Mouse (Mus musculus): ENCODE data around the gene Asxl2. TPM values are rescaled to one million over a fixed set of nuclear protein-coding genes. Genes with fewer than 3 reads are reported as not detected.

Asxl2 gene
- 18.3 and 18.6 TPM in 2 replicates for total RNA-seq (2014; rRNA removed)
- 3.7 and 4.2 TPM in 2 replicates for polyA plus RNA-seq (2012; rRNA removed)

DNA sequence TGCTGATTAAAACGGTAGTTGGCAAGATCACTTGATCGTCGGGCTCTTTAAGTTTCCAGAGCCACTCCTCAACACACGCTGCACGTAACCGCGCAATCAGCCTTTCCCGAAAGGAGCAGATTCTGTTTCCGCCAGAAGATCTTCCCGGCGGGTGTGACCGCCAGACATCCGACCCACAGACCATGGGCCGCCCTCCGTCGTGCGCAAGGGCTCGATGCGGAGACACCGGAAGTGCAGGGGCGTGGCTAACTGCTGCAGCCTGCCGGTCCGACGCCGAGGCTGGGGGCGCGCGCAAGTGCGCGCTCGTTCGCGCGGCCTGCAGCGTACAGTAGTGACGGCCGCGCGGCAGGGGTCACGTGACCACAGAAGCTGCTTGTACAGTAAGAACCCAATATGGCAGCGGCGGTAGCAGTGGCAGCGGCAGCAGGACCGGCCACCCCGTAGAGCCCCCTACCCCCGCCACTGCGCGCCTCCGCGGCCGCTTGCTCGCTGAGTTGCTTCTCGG lies at the start of gene Asxl2:
Gene Asxl2 (plus strand): TSS at position 328 of the 505 bp plus-strand sequence.
- H3K79me2 ChIP-seq (ENCODE audit: control insufficient read depth, insufficient read depth, low read length) = peaks cover 11% of the 10 kb centered on the region; the same call in 1 of the 2 replicates
- H3K36me3 ChIP-seq (ENCODE audit: control insufficient read depth, insufficient read depth, low read length) = peaks cover 2% of the 10 kb centered on the region; the same call in 1 of the 2 replicates
- peak within 1 kb of the TSS; percentile 85 for H3K27ac ChIP-seq (replicated peaks; ENCODE audit: insufficient read depth, low read depth, low read length)
- H3K27me3 ChIP-seq (ENCODE audit: control insufficient read depth, insufficient read depth, low read length) = no peaks in the 10 kb centered on the region
- peaks cover 24% of the 10 kb centered on the region for H3K4me1 ChIP-seq (ENCODE audit: control insufficient read depth, insufficient read depth, low read length)
- DNase-seq (ENCODE audit: extremely low read depth, low read depth, low spot score) = peak; percentile 97
- peak within 1 kb of the TSS; percentile 97 for H3K4me3 ChIP-seq (ENCODE audit: insufficient read depth, low read depth, low read length)
- H3K9ac ChIP-seq (ENCODE audit: low read depth, low read length) = peak within 1 kb of the TSS; percentile 94
- WGBS = under 1% methylated on average over 53 of the region's 53 CpGs
- TF ChIP-seq POLR2A (IDR thresholded peaks at IDR 0.05; ENCODE audit: extremely low read depth, insufficient read depth, low read length) = peak; percentile 62; the same call in 1 of the 2 replicates
- TF ChIP-seq CTCF (IDR thresholded peaks at IDR 0.05; ENCODE audit: low read depth, low read length) = no peak

DNA sequence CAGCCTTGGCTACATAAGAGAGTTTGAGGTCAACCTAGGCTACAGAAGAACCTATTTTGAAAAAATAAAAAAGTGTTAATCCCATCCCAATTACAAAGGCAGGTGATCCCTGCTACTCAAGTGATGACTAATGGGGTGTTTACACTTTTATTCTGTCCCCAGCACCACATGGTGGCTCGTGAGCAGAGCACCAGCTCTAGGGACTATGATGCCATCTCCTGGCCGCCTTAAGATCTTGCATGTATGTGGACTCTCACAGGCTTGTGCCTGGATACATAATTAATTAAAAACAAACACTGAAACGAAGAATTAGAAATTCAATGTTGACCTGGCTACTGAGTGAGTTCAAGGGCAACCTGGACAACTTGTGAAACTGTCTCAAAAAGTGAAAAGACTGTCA lies 49.5 kb upstream of the Asxl2 start:
- Histone ChIP-seq H3K4me1 (ENCODE audit: control insufficient read depth, insufficient read depth, low read length) (no peaks in the 10 kb centered on the region), H3K36me3 (ENCODE audit: control insufficient read depth, insufficient read depth, low read length) (no peaks in the 10 kb centered on the region), H3K27me3 (ENCODE audit: control insufficient read depth, insufficient read depth, low read length) (no peaks in the 10 kb centered on the region), H3K27ac (replicated peaks; ENCODE audit: insufficient read depth, low read depth, low read length) (no peak overlapping the region), H3K9ac (ENCODE audit: low read depth, low read length) (no peak overlapping the region), H3K4me3 (ENCODE audit: insufficient read depth, low read depth, low read length) (no peak overlapping the region), H3K79me2 (ENCODE audit: control insufficient read depth, insufficient read depth, low read length) (no peaks in the 10 kb centered on the region)
- no peak for TF ChIP-seq POLR2A (IDR thresholded peaks at IDR 0.05; ENCODE audit: extremely low read depth, insufficient read depth, low read length)
- TF ChIP-seq CTCF (IDR thresholded peaks at IDR 0.05; ENCODE audit: low read depth, low read length) = peak; percentile 34
- WGBS = 35% methylated on average over 3 of the region's 3 CpGs
- peak; percentile 15 for DNase-seq (ENCODE audit: extremely low read depth, low read depth, low spot score)

DNA sequence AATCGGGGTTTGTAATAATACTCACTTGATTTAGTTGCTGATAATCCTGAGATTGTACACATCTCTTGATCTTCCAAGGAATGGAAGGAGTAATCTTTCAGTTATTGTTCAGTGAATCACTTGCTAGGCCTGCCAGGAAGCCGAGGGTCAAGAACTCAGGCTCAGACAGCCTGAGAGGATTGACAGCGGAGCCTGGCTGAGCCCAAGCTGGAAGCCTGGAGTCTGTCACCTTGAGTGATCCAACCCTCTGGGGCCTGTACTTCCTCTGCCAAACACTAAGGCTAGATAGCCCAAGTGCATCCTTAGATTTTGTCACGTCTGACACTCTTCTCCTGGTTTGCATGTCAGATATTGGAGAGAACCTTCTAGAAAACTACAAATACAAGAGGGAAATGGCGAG lies 48.9 kb upstream of the Asxl2 start:
- no peak for DNase-seq (ENCODE audit: extremely low read depth, low read depth, low spot score)
- WGBS = 82% methylated on average over 5 of the region's 5 CpGs
- Histone ChIP-seq H3K4me3 (ENCODE audit: insufficient read depth, low read depth, low read length) (no peak overlapping the region), H3K9ac (ENCODE audit: low read depth, low read length) (no peak overlapping the region), H3K36me3 (ENCODE audit: control insufficient read depth, insufficient read depth, low read length) (no peaks in the 10 kb centered on the region), H3K27me3 (ENCODE audit: control insufficient read depth, insufficient read depth, low read length) (no peaks in the 10 kb centered on the region), H3K27ac (replicated peaks; ENCODE audit: insufficient read depth, low read depth, low read length) (no peak overlapping the region), H3K79me2 (ENCODE audit: control insufficient read depth, insufficient read depth, low read length) (no peaks in the 10 kb centered on the region), H3K4me1 (ENCODE audit: control insufficient read depth, insufficient read depth, low read length) (no peaks in the 10 kb centered on the region)
- TF ChIP-seq CTCF (IDR thresholded peaks at IDR 0.05; ENCODE audit: low read depth, low read length) (no peak), POLR2A (IDR thresholded peaks at IDR 0.05; ENCODE audit: extremely low read depth, insufficient read depth, low read length) (no peak)

DNA sequence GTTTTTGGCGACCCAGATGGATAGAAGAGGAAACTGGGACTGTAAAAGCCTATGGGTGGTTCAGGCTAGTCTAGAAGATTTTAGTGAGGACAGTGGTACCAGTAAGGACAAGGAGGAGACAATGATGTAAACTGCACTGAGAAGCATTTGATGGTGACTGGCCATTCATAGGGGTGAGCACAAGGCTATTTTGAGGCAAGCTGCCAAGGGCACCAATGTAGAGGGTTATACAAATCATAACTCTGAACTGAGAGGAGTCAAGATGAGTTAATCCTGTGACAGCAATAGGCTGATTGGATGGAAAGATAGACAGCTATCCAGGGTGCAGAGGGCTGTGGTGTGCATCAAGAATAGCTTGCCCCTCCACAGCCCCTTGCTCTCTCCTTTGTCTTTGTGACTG lies 41.8 kb upstream of the Asxl2 start:
- TF ChIP-seq POLR2A (IDR thresholded peaks at IDR 0.05; ENCODE audit: extremely low read depth, insufficient read depth, low read length) = no peak
- TF ChIP-seq CTCF (IDR thresholded peaks at IDR 0.05; ENCODE audit: low read depth, low read length) = no peak
- H3K79me2 ChIP-seq (ENCODE audit: control insufficient read depth, insufficient read depth, low read length) = no peaks in the 10 kb centered on the region
- no peak overlapping the region for H3K4me3 ChIP-seq (ENCODE audit: insufficient read depth, low read depth, low read length)
- no peaks in the 10 kb centered on the region for H3K4me1 ChIP-seq (ENCODE audit: control insufficient read depth, insufficient read depth, low read length)
- no peak overlapping the region for H3K9ac ChIP-seq (ENCODE audit: low read depth, low read length)
- no peak for DNase-seq (ENCODE audit: extremely low read depth, low read depth, low spot score)
- no peak overlapping the region for H3K27ac ChIP-seq (replicated peaks; ENCODE audit: insufficient read depth, low read depth, low read length)
- H3K36me3 ChIP-seq (ENCODE audit: control insufficient read depth, insufficient read depth, low read length) = no peaks in the 10 kb centered on the region
- WGBS = 56% methylated on average over 1 of the region's 1 CpGs
- H3K27me3 ChIP-seq (ENCODE audit: control insufficient read depth, insufficient read depth, low read length) = no peaks in the 10 kb centered on the region

DNA sequence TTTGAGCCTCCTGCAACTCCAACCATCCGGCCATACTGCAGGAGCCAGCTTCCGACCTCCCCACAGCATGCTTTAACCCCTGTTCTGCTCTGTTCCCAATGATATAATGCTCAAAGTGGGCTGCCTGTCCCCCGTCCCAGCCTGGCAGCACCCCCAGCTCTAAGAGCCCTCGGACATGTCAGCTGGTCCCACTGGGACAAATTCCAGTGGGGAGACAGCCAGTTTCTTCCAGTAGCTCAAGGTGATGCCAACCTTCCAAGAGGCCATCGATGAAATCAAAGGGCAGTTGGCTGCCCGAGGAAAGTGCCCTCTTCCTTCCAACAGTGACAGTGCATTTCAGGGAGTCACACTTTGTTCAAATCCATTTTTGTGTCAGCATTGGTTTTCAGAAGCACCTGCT lies 41.4 kb upstream of the Asxl2 start:
- peak; percentile 74 for DNase-seq (ENCODE audit: extremely low read depth, low read depth, low spot score)
- Histone ChIP-seq H3K4me3 (ENCODE audit: insufficient read depth, low read depth, low read length) (no peak overlapping the region), H3K27me3 (ENCODE audit: control insufficient read depth, insufficient read depth, low read length) (no peaks in the 10 kb centered on the region), H3K4me1 (ENCODE audit: control insufficient read depth, insufficient read depth, low read length) (no peaks in the 10 kb centered on the region), H3K36me3 (ENCODE audit: control insufficient read depth, insufficient read depth, low read length) (no peaks in the 10 kb centered on the region), H3K79me2 (ENCODE audit: control insufficient read depth, insufficient read depth, low read length) (no peaks in the 10 kb centered on the region), H3K9ac (ENCODE audit: low read depth, low read length) (no peak overlapping the region), H3K27ac (replicated peaks; ENCODE audit: insufficient read depth, low read depth, low read length) (no peak overlapping the region)
- WGBS = 74% methylated on average over 6 of the region's 6 CpGs
- TF ChIP-seq CTCF (IDR thresholded peaks at IDR 0.05; ENCODE audit: low read depth, low read length) = no peak
- no peak for TF ChIP-seq POLR2A (IDR thresholded peaks at IDR 0.05; ENCODE audit: extremely low read depth, insufficient read depth, low read length)

DNA sequence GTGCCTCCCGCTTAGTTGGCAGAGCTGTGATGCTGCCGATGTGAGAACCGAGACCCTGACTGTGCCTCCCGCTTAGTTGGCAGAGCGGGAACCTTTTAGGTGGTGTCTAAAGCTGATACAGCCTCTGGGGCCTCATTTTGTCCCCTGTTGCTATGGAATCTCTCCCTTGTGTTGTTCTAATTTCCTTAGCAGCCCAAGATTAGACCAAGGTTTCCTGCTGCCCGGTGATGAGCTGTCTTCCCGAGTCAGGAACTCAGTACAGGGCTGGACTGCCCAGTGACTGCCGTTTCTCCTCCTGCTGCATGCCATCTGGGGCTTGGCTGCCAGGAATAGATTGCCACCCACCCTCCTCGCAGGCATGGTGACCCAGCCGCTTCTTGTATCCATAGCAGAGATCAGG lies 40.7 kb upstream of the Asxl2 start:
- DNase-seq (ENCODE audit: extremely low read depth, low read depth, low spot score) = no peak
- TF ChIP-seq POLR2A (IDR thresholded peaks at IDR 0.05; ENCODE audit: extremely low read depth, insufficient read depth, low read length) = no peak
- TF ChIP-seq CTCF (IDR thresholded peaks at IDR 0.05; ENCODE audit: low read depth, low read length) = no peak

More for the DNA sequence above, 40.7 kb upstream of the Asxl2 start:
- H3K4me1 ChIP-seq (ENCODE audit: control insufficient read depth, insufficient read depth, low read length) = no peaks in the 10 kb centered on the region
- 78% methylated on average over 10 of the region's 10 CpGs for WGBS
- H3K27me3 ChIP-seq (ENCODE audit: control insufficient read depth, insufficient read depth, low read length) = no peaks in the 10 kb centered on the region
- no peaks in the 10 kb centered on the region for H3K36me3 ChIP-seq (ENCODE audit: control insufficient read depth, insufficient read depth, low read length)
- H3K27ac ChIP-seq (replicated peaks; ENCODE audit: insufficient read depth, low read depth, low read length) = no peak overlapping the region
- H3K79me2 ChIP-seq (ENCODE audit: control insufficient read depth, insufficient read depth, low read length) = no peaks in the 10 kb centered on the region
- H3K4me3 ChIP-seq (ENCODE audit: insufficient read depth, low read depth, low read length) = no peak overlapping the region
- no peak overlapping the region for H3K9ac ChIP-seq (ENCODE audit: low read depth, low read length)
